Mouse (Mus musculus): ENCODE measurements around the gene Commd8. TPM values are rescaled to one million over a fixed set of nuclear protein-coding genes. Genes with fewer than 3 reads are reported as not detected.

Gene Commd8
- polyA plus RNA-seq, 1 experiment from 2014 or later, result 160 TPM

DNA sequence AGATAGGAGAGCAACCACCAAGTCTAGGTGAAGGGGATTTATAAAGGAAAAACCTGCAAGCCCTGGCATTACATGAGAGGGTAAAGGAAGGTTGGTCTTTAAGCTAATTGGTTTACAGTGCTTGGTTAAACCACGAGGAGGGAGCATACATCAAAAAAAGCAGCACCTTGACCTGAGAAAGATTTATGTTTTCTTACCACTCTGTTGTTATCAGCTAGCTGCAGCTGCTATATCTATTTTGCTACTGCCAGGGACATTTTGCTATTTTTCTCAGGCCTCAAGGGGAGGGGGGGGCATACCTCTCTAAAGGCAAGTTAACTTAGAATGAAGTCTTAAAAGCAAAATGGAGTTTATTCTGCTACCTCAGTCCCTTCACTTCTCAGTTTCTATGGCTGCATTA lies 13.2 kb upstream of the Commd8 start:
- H3K27ac ChIP-seq (ENCODE audit: low read depth, low read length), result no peak overlapping the region
- H3K4me2 ChIP-seq (ENCODE audit: low read depth), result no peak overlapping the region
- ATAC-seq (ENCODE audit: insufficient read depth, low FRiP score, low TSS enrichment) (no peak), DNase-seq (ENCODE audit: low spot score) (no peak)
- H3K9ac ChIP-seq (ENCODE audit: low read length), result no peak overlapping the region
- H3K27me3 ChIP-seq (ENCODE audit: control insufficient read depth, insufficient read depth, low read length), result no peaks in the 10 kb centered on the region
- H3K36me3 ChIP-seq (ENCODE audit: control insufficient read depth, insufficient read depth, low read length), result no peaks in the 10 kb centered on the region
- H3K4me3 ChIP-seq (ENCODE audit: low read depth, low read length), result no peak overlapping the region
- H3K9me3 ChIP-seq (ENCODE audit: control insufficient read depth, low read length), result no peaks in the 10 kb centered on the region
- H3K4me1 ChIP-seq (ENCODE audit: control insufficient read depth, insufficient read depth, low read length), result no peaks in the 10 kb centered on the region
- WGBS, result 35% methylated on average over 1 of the region's 1 CpGs

DNA sequence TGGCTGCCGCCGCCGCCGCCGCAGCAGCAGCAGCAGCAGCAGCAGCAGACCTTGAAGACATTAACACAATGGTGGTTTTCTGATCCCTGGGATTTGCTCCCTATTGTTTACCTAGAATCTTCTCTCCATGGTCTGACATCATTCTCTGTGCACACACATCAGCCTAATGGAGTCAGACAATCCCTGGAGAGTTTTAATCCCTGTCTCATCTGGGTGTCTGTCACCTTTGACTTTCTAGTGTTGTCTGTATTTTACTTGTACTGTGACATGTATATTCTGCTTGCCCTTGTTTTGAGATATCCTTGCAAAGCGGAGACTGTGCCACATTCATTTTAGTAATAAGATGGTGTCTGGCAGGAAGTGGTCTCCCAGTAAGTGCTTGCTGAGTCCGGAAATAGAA lies 7.5 kb upstream of the Commd8 start:
- no peaks in the 10 kb centered on the region for H3K9me3 ChIP-seq (ENCODE audit: control insufficient read depth, low read length)
- no peak overlapping the region for H3K27ac ChIP-seq (ENCODE audit: low read depth, low read length)
- WGBS, result 47% methylated on average over 7 of the region's 7 CpGs
- no peaks in the 10 kb centered on the region for H3K4me1 ChIP-seq (ENCODE audit: control insufficient read depth, insufficient read depth, low read length)
- ATAC-seq (ENCODE audit: insufficient read depth, low FRiP score, low TSS enrichment) (no peak), DNase-seq (ENCODE audit: low spot score) (peak; percentile 24)
- no peak overlapping the region for H3K4me2 ChIP-seq (ENCODE audit: low read depth)
- no peaks in the 10 kb centered on the region for H3K27me3 ChIP-seq (ENCODE audit: control insufficient read depth, insufficient read depth, low read length)
- H3K36me3 ChIP-seq (ENCODE audit: control insufficient read depth, insufficient read depth, low read length), result no peaks in the 10 kb centered on the region
- H3K9ac ChIP-seq (ENCODE audit: low read length), result no peak overlapping the region
- no peak overlapping the region for H3K4me3 ChIP-seq (ENCODE audit: low read depth, low read length)

DNA sequence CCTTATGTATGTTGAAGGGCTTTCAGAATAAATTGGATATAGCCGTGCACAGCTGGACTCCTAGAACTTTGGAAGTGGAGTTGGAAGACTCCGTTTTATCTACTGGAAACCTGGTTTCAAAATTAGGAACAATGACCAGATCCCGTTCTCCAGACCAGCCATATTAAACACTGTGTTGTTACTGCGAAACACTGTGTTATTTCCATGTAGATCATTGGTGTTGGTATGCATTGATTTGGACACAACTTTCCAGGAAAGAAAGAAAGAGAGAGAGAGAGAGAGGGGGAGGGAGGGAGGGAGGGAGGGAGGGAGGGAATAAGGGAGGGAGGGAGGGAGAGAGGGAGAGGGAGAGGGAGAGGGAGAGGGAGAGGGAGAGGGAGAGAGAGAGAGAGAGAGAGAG lies 7.1 kb upstream of the Commd8 start:
- Histone ChIP-seq H3K4me3 (ENCODE audit: low read depth, low read length) (no peak overlapping the region), H3K27me3 (ENCODE audit: control insufficient read depth, insufficient read depth, low read length) (no peaks in the 10 kb centered on the region), H3K4me2 (ENCODE audit: low read depth) (no peak overlapping the region), H3K4me1 (ENCODE audit: control insufficient read depth, insufficient read depth, low read length) (no peaks in the 10 kb centered on the region), H3K9me3 (ENCODE audit: control insufficient read depth, low read length) (no peaks in the 10 kb centered on the region), H3K36me3 (ENCODE audit: control insufficient read depth, insufficient read depth, low read length) (no peaks in the 10 kb centered on the region), H3K27ac (ENCODE audit: low read depth, low read length) (no peak overlapping the region), H3K9ac (ENCODE audit: low read length) (no peak overlapping the region)
- WGBS, result 83% methylated on average over 4 of the region's 4 CpGs
- DNase-seq (ENCODE audit: low spot score) (no peak), ATAC-seq (ENCODE audit: insufficient read depth, low FRiP score, low TSS enrichment) (no peak)

DNA sequence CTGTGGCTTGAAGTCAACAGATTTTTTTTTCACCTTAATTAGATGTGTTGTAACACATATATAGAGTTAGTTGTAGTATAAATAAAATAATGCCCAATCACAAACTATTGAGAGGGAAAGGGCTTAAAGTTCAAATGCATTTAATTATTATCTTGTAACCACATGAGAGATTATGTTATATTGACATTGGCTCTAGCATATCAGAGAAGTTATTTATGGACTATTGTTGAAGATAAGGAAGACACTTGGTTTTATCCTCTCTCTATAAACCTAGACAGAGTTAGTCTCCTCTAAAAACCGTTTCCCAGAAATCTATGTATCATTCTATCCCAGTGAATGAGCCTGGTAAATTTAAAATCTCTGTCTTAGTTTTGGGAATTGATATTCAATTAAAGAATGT lies 5.5 kb upstream of the Commd8 start:
- H3K4me2 ChIP-seq (ENCODE audit: low read depth), result no peak overlapping the region
- DNase-seq (ENCODE audit: low spot score), result no peak
- ATAC-seq (ENCODE audit: insufficient read depth, low FRiP score, low TSS enrichment), result no peak
- H3K27ac ChIP-seq (ENCODE audit: low read depth, low read length), result no peak overlapping the region
- H3K36me3 ChIP-seq (ENCODE audit: control insufficient read depth, insufficient read depth, low read length), result no peaks in the 10 kb centered on the region
- no peaks in the 10 kb centered on the region for H3K4me1 ChIP-seq (ENCODE audit: control insufficient read depth, insufficient read depth, low read length)
- WGBS, result 69% methylated on average over 1 of the region's 1 CpGs
- H3K27me3 ChIP-seq (ENCODE audit: control insufficient read depth, insufficient read depth, low read length), result no peaks in the 10 kb centered on the region
- H3K9me3 ChIP-seq (ENCODE audit: control insufficient read depth, low read length), result no peaks in the 10 kb centered on the region
- H3K9ac ChIP-seq (ENCODE audit: low read length), result no peak overlapping the region
- H3K4me3 ChIP-seq (ENCODE audit: low read depth, low read length), result no peak overlapping the region

DNA sequence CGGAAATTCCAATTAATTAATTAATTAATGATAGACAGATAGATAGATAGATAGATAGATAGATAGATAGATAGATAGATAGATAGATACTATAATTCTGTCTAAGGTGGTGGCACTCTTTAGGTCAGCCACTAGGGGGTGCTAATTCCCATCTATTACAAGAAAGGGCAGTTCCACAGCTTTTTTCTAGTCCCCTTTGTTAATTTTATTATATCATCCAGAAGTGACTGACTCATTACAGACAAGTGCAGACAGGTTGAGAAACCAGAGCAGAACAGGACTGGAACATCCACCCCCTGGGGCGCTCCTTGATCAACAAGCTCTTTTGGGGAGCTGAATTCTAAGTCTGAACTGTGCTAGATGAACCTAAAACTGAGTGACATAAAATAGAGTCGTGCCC lies 4.7 kb upstream of the Commd8 start:
- no peak overlapping the region for H3K4me2 ChIP-seq (ENCODE audit: low read depth)
- no peak overlapping the region for H3K9ac ChIP-seq (ENCODE audit: low read length)
- no peaks in the 10 kb centered on the region for H3K27me3 ChIP-seq (ENCODE audit: control insufficient read depth, insufficient read depth, low read length)
- no peak overlapping the region for H3K4me3 ChIP-seq (ENCODE audit: low read depth, low read length)
- H3K27ac ChIP-seq (ENCODE audit: low read depth, low read length), result no peak overlapping the region
- no peaks in the 10 kb centered on the region for H3K9me3 ChIP-seq (ENCODE audit: control insufficient read depth, low read length)
- no peaks in the 10 kb centered on the region for H3K4me1 ChIP-seq (ENCODE audit: control insufficient read depth, insufficient read depth, low read length)
- 33% methylated on average over 3 of the region's 3 CpGs for WGBS
- no peaks in the 10 kb centered on the region for H3K36me3 ChIP-seq (ENCODE audit: control insufficient read depth, insufficient read depth, low read length)
- peak; percentile 31 for DNase-seq (ENCODE audit: low spot score)
- no peak for ATAC-seq (ENCODE audit: insufficient read depth, low FRiP score, low TSS enrichment)

DNA sequence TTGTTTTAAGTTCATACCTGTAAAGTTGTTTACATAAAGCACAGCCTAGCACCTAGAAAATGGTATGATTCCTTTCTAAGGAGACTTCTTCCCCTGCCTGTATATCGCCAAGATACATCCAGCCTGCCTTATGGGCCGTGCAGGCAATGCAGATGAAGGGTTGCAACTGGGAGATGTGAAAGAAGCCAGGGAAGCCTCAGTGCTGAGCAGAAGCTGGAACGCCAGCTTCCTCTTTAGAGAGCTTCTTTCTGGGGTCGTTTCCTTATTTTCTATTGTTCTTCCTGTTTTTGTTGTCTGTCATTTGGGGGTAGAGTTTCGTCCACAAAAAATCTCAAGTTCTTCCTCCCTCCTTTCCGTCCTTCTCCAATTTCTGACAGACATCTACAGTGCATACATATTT lies 2.1 kb upstream of the Commd8 start:
- Histone ChIP-seq H3K4me2 (ENCODE audit: low read depth) (no peak overlapping the region), H3K27me3 (ENCODE audit: control insufficient read depth, insufficient read depth, low read length) (no peaks in the 10 kb centered on the region), H3K4me1 (ENCODE audit: control insufficient read depth, insufficient read depth, low read length) (peaks cover 5% of the 10 kb centered on the region; the same call in 1 of the 2 replicates), H3K9me3 (ENCODE audit: control insufficient read depth, low read length) (no peaks in the 10 kb centered on the region), H3K27ac (ENCODE audit: low read depth, low read length) (no peak overlapping the region), H3K36me3 (ENCODE audit: control insufficient read depth, insufficient read depth, low read length) (no peaks in the 10 kb centered on the region), H3K9ac (ENCODE audit: low read length) (no peak overlapping the region), H3K4me3 (ENCODE audit: low read depth, low read length) (no peak overlapping the region)
- 78% methylated on average over 6 of the region's 6 CpGs for WGBS
- DNase-seq (ENCODE audit: low spot score) (no peak), ATAC-seq (ENCODE audit: insufficient read depth, low FRiP score, low TSS enrichment) (no peak)

DNA sequence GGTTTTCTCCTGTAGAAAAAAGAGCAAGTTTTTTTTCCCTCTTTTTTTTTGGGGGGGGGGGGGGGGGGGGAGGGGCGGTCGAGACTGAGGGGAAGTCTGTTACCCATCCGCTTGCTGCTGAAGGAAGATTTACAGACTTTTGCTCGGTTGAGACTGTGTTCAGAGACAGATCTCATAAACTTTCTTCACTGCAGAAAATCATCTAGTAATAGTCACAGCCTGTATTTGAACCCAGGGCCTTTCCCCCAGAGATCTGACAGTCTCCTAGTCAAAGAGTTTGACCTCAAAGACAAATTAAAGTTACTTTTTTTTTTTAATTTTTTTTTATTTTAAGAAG lies 264 bp upstream of the Commd8 start:
- peaks cover 5% of the 10 kb centered on the region; the same call in 1 of the 2 replicates for H3K4me1 ChIP-seq (ENCODE audit: control insufficient read depth, insufficient read depth, low read length)
- no peak overlapping the region for H3K27ac ChIP-seq (ENCODE audit: low read depth, low read length)
- WGBS, result 0% methylated on average over 4 of the region's 4 CpGs
- DNase-seq (ENCODE audit: low spot score) (peak; percentile 17), ATAC-seq (ENCODE audit: insufficient read depth, low FRiP score, low TSS enrichment) (peak; percentile 64)
- H3K27me3 ChIP-seq (ENCODE audit: control insufficient read depth, insufficient read depth, low read length), result no peaks in the 10 kb centered on the region
- no peak overlapping the region for H3K9ac ChIP-seq (ENCODE audit: low read length)
- H3K36me3 ChIP-seq (ENCODE audit: control insufficient read depth, insufficient read depth, low read length), result no peaks in the 10 kb centered on the region
- 0 out of 2 replicates have a peak overlapping the region, but pooled peaks have one; percentile 3 for H3K4me2 ChIP-seq (ENCODE audit: low read depth)
- H3K9me3 ChIP-seq (ENCODE audit: control insufficient read depth, low read length), result no peaks in the 10 kb centered on the region
- H3K4me3 ChIP-seq (ENCODE audit: low read depth, low read length), result peak overlapping the region; percentile 67; the same call in 1 of the 2 replicates

DNA sequence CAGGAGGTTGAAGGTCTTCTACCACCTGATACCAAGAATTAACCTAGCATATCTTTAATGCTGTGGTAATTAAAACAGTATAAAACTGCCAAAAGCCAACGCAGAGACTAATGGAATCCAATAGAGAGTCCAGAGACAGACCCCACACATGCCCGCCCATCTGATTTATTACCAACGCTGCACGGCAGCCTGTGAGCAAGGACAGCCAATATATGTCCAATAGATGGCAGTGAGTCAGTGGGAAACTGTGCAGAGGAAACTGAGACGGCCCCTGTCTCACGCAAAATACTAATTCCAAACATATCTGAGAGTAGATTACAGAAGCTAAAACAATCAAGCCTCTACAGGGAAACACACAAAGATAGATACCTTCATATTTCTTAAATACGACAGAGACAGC lies 3.6 kb downstream of the Commd8 start:
- peaks cover 5% of the 10 kb centered on the region; the same call in 1 of the 2 replicates for H3K4me1 ChIP-seq (ENCODE audit: control insufficient read depth, insufficient read depth, low read length)
- DNase-seq (ENCODE audit: low spot score) (no peak), ATAC-seq (ENCODE audit: insufficient read depth, low FRiP score, low TSS enrichment) (no peak)
- 65% methylated on average over 7 of the region's 7 CpGs for whole genome bisulfite sequencing
- no peak overlapping the region for H3K9ac ChIP-seq (ENCODE audit: low read length)
- H3K36me3 ChIP-seq (ENCODE audit: control insufficient read depth, insufficient read depth, low read length), result peaks cover 3% of the 10 kb centered on the region; the same call in 1 of the 2 replicates
- no peak overlapping the region for H3K4me3 ChIP-seq (ENCODE audit: low read depth, low read length)
- no peaks in the 10 kb centered on the region for H3K9me3 ChIP-seq (ENCODE audit: control insufficient read depth, low read length)
- H3K27me3 ChIP-seq (ENCODE audit: control insufficient read depth, insufficient read depth, low read length), result no peaks in the 10 kb centered on the region
- no peak overlapping the region for H3K4me2 ChIP-seq (ENCODE audit: low read depth)
- H3K27ac ChIP-seq (ENCODE audit: low read depth, low read length), result no peak overlapping the region

DNA sequence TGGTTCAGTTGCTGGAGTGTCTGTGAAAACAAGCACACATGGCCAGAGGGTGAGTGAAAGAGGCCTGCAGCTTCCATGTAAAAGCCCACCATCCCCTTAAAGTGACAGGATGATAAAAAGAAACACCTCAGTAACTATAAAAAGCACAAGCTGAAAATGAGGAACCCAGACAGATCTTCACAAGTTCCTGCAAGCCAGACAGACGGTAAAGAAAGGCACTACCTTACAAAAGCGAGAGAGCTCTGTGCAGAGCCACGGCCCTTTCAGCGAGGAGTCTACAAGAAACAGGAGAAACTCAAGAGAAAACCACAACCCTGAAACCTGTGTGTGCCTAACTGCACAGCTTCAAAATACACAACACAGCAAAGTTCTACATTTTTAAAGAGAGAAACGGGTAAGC lies 5.1 kb downstream of the Commd8 start:
- no peak overlapping the region for H3K9ac ChIP-seq (ENCODE audit: low read length)
- no peaks in the 10 kb centered on the region for H3K27me3 ChIP-seq (ENCODE audit: control insufficient read depth, insufficient read depth, low read length)
- H3K36me3 ChIP-seq (ENCODE audit: control insufficient read depth, insufficient read depth, low read length), result peaks cover 8% of the 10 kb centered on the region
- no peak overlapping the region for H3K4me3 ChIP-seq (ENCODE audit: low read depth, low read length)
- peaks cover 5% of the 10 kb centered on the region; the same call in 1 of the 2 replicates for H3K4me1 ChIP-seq (ENCODE audit: control insufficient read depth, insufficient read depth, low read length)
- no peak overlapping the region for H3K4me2 ChIP-seq (ENCODE audit: low read depth)
- H3K9me3 ChIP-seq (ENCODE audit: control insufficient read depth, low read length), result no peaks in the 10 kb centered on the region
- ATAC-seq (ENCODE audit: insufficient read depth, low FRiP score, low TSS enrichment) (no peak), DNase-seq (ENCODE audit: low spot score) (no peak)
- 88% methylated on average over 5 of the region's 5 CpGs for WGBS
- H3K27ac ChIP-seq (ENCODE audit: low read depth, low read length), result no peak overlapping the region

Data from neural tube, embryonic 11.5 days (tissue).